ENCODE assay signal across 16 mouse cellular contexts in the genomic region with DNA sequence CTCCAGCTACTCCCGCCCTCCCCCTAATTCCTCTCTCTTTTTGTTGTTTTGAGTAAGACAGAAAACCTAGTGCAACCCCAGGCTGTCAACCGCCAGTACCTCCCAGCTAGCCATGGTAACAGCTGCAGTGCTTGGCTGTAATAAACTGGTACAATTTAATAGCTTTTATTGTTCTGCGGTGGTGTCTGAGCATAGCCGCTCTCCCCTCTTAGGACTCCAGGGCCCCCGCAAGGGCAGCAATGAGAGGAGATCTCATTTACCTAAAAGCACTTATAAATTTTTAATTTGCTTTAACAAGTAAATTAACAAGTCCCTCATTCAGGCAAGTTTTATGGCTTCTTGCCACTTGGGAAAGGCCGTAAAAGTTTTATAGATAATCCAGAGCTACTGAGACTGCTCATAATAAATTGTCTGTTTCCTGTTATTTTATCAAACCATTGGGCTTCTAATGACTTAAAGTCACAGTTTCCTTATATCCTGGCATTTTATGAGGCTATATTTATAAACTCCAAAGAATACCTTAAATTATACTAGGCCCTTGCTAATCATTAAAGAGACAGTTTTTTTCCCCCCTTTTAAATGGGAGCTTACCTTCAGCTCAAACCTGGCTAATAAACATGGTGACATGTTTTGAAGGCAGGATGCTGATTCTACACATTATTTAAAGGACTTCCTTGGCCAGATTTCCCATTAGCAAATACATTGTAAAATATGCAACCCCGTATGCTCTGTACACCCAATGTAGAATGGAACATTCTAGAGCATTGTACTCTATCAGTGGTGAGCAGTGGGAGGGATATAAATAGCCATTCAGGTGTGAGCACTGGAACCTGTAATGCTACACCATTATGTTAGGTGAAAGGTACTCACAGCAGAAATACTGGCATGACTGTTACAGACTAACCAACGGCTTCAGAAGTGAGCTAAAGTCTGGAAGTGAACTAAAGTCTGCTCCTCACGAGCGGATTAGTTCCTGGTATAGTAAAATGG.
DNase-seq lines count a peak whose midpoint lies in the region; ATAC-seq and TF ChIP-seq lines count a peak whose summit lies in the region.
"Had no signal": no experiment of that assay in that cellular context is flagged by ENCODE, and none has a peak within 500 bp of the region (broad histone marks: within the 10 kb centered on the region; RNA-seq: fewer than 3 reads in every experiment).

No protein-coding gene starts in this region.

- 52% methylated on average over 10 of the region's 10 CpGs for WGBS in forebrain, embryonic 14.5 days
- WGBS in forebrain, embryonic 10.5 days = 80% methylated on average over 10 of the region's 10 CpGs
- 36% methylated on average over 10 of the region's 10 CpGs for WGBS in kidney, postnatal 0 days
- 35% methylated on average over 10 of the region's 10 CpGs for WGBS in limb, embryonic 15.5 days

- H3K9me3 ChIP-seq in forebrain, embryonic 14.5 days (replicated peaks; ENCODE audit: control insufficient read depth, low read length) = no peaks in the 10 kb centered on the region
- H3K9me3 ChIP-seq in forebrain, embryonic 10.5 days = peaks cover 10% of the 10 kb centered on the region; the same call in 1 of the 2 replicates
- H3K9me3 ChIP-seq in kidney, postnatal 0 days (replicated peaks; ENCODE audit: low read length) = no peaks in the 10 kb centered on the region
- no peaks in the 10 kb centered on the region for H3K9me3 ChIP-seq in limb, embryonic 15.5 days

- H3K4me2 ChIP-seq in forebrain, embryonic 14.5 days (ENCODE audit: low read length) = no peak overlapping the region
- peak overlapping the region; percentile 16; the same call in 1 of the 2 replicates for H3K4me2 ChIP-seq in kidney, postnatal 0 days (ENCODE audit: low read length)
- H3K4me2 ChIP-seq in limb, embryonic 15.5 days = no peak overlapping the region
- H3K4me2 ChIP-seq: heart, embryonic 12.5 days had no signal

- H3K27ac ChIP-seq in forebrain, embryonic 14.5 days (ENCODE audit: low read depth, low read length) = no peak overlapping the region
- H3K27ac ChIP-seq in forebrain, embryonic 10.5 days = no peak overlapping the region
- peak overlapping the region; percentile 37; the same call in 1 of the 2 replicates for H3K27ac ChIP-seq in kidney, postnatal 0 days
- no peak overlapping the region for H3K27ac ChIP-seq in limb, embryonic 15.5 days
- H3K27ac ChIP-seq: hindbrain, embryonic 10.5 days; macrophage had no signal

- TF ChIP-seq CTCF in kidney, postnatal 0 days (IDR thresholded peaks at IDR 0.05; ENCODE audit: low read depth) = no peak

- no peaks in the 10 kb centered on the region for H3K27me3 ChIP-seq in forebrain, embryonic 14.5 days (replicated peaks; ENCODE audit: control insufficient read depth, insufficient read depth, low read length)
- H3K27me3 ChIP-seq in forebrain, embryonic 10.5 days (ENCODE audit: poor library complexity, severe bottlenecking) = peaks cover 23% of the 10 kb centered on the region
- no peaks in the 10 kb centered on the region for H3K27me3 ChIP-seq in kidney, postnatal 0 days (ENCODE audit: insufficient read depth, low read length)
- 0 out of 2 replicates have a peak, but pooled peaks cover 14% of the 10 kb centered on the region for H3K27me3 ChIP-seq in limb, embryonic 15.5 days
- H3K27me3 ChIP-seq: heart, embryonic 12.5 days had no signal

- peaks cover 29% of the 10 kb centered on the region for H3K4me1 ChIP-seq in forebrain, embryonic 14.5 days (ENCODE audit: control insufficient read depth, insufficient read depth, low read length)
- H3K4me1 ChIP-seq in forebrain, embryonic 10.5 days = peaks cover 38% of the 10 kb centered on the region
- H3K4me1 ChIP-seq in kidney, postnatal 0 days (replicated peaks; ENCODE audit: insufficient read depth, low read length) = peaks cover 24% of the 10 kb centered on the region
- H3K4me1 ChIP-seq in limb, embryonic 15.5 days = peaks cover 25% of the 10 kb centered on the region

- no peak overlapping the region for H3K9ac ChIP-seq in forebrain, embryonic 14.5 days (ENCODE audit: low read length)
- no peak overlapping the region for H3K9ac ChIP-seq in kidney, postnatal 0 days (ENCODE audit: low read depth, low read length)
- H3K9ac ChIP-seq in limb, embryonic 15.5 days = no peak overlapping the region
- H3K9ac ChIP-seq: heart, embryonic 12.5 days; liver, postnatal 0 days had no signal

- intact Hi-C loops in heart, postnatal 14 days (cut with DNase I) = no loop called here

- no peaks in the 10 kb centered on the region for H3K36me3 ChIP-seq in forebrain, embryonic 14.5 days (ENCODE audit: control insufficient read depth, insufficient read depth, low read length)
- no peaks in the 10 kb centered on the region for H3K36me3 ChIP-seq in forebrain, embryonic 10.5 days (replicated peaks)
- H3K36me3 ChIP-seq in kidney, postnatal 0 days (ENCODE audit: insufficient read depth, low read length) = no peaks in the 10 kb centered on the region
- H3K36me3 ChIP-seq in limb, embryonic 15.5 days = no peaks in the 10 kb centered on the region
- H3K36me3 ChIP-seq: hindbrain, embryonic 10.5 days had no signal

- no peak overlapping the region for H3K4me3 ChIP-seq in forebrain, embryonic 14.5 days (ENCODE audit: low read depth, low read length)
- H3K4me3 ChIP-seq in forebrain, embryonic 10.5 days = no peak overlapping the region
- no peak overlapping the region for H3K4me3 ChIP-seq in kidney, postnatal 0 days (replicated peaks; ENCODE audit: low read depth, low read length)
- no peak overlapping the region for H3K4me3 ChIP-seq in limb, embryonic 15.5 days
- H3K4me3 ChIP-seq: heart, embryonic 12.5 days; hindbrain, embryonic 10.5 days had no signal

- ATAC-seq in forebrain, embryonic 14.5 days = no peak
- ATAC-seq in kidney, postnatal 0 days (replicated peaks; ENCODE audit: low FRiP score, low read depth) = no peak; the same call in 1 of the 2 replicates
- ATAC-seq in limb, embryonic 15.5 days (ENCODE audit: insufficient number of reproducible peaks, low FRiP score, low TSS enrichment, low read depth) = peak; percentile 48; the same call in 1 of the 2 replicates
- ATAC-seq: liver, postnatal 0 days had no signal

- DNase-seq in forebrain, embryonic 14.5 days (ENCODE audit: low spot score) = peak; percentile 60
- no peak for DNase-seq in forebrain, embryonic 10.5 days (ENCODE audit: extremely low spot score, low spot score)
- DNase-seq in embryo, embryonic 11.5 days (ENCODE audit: low read depth, low spot score) = peak; percentile 23
- DNase-seq in kidney, postnatal 0 days (ENCODE audit: low spot score) = peak; percentile 89
- no peak for DNase-seq in heart, postnatal 14 days
- no peak for DNase-seq in right cerebral cortex, postnatal 10 days (ENCODE audit: low spot score in 2 of 2)
- no peak for DNase-seq in heart, adult 18-20 months
- DNase-seq: adrenal gland, postnatal 36 days; cerebellum, adult 11-12 months; gastrocnemius, postnatal 14 days; liver, postnatal 0 days; thymus, adult 18-20 months had no signal

Comparison
In these comparisons a context has a peak if more than half of its experiments do, and no peak if none do; other contexts are left out.
1. DNase-seq: peak in forebrain, embryonic 14.5 days (single experiment), embryo, embryonic 11.5 days (single experiment) and kidney, postnatal 0 days (single experiment); none in forebrain, embryonic 10.5 days (single experiment), heart, postnatal 14 days (0 of 2), right cerebral cortex, postnatal 10 days (0 of 2) and heart, adult 18-20 months (0 of 2).